Mouse (Mus musculus): ENCODE results near the gene Frmd7. TPM values are rescaled to one million over a fixed set of nuclear protein-coding genes. Genes with fewer than 3 reads are reported as not detected.
A peak's percentile ranks its signal among the peaks of the same experiment; 100 is the strongest.

The Frmd7 gene
- polyA plus RNA-seq, 1 experiment: not detected

DNA sequence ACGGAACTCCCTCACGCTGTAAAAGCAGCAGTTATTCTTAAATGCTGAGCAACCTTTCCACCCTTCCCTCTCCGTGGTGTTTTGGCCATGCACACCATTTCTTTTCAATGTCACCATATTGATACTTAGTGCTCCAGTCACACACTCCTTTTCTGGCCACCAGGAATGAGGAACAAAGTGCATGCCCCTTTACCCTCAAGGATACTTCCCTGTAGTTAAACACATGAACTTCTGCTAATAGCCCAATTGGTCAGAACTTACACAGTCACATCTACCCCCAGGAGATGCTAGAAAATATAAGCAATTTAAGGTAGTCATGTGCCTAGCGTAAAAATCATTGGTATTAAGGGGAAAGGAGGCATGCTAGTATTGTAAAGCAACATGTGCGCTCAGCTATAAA is 27.4 kb upstream of the Frmd7 start:
- H3K4me3 ChIP-seq (ENCODE audit: low read depth, low read length): no peak overlapping the region
- no peaks in the 10 kb centered on the region for H3K4me1 ChIP-seq (ENCODE audit: control insufficient read depth, insufficient read depth, low read length)
- no peak for TF ChIP-seq EP300 (IDR thresholded peaks at IDR 0.05; ENCODE audit: insufficient read depth, low read depth, low read length)
- no peak for TF ChIP-seq POLR2A (IDR thresholded peaks at IDR 0.05; ENCODE audit: insufficient read depth, low read length)
- no peak for TF ChIP-seq CTCF (IDR thresholded peaks at IDR 0.05; ENCODE audit: low read depth, low read length)
- no peaks in the 10 kb centered on the region for H3K36me3 ChIP-seq (ENCODE audit: control insufficient read depth, insufficient read depth, low read length, poor library complexity, severe bottlenecking)
- no peaks in the 10 kb centered on the region for H3K27me3 ChIP-seq (ENCODE audit: control insufficient read depth, insufficient read depth, low read length, poor library complexity, severe bottlenecking)
- no peak overlapping the region for H3K27ac ChIP-seq (ENCODE audit: insufficient read depth, low read length)
- H3K9ac ChIP-seq (ENCODE audit: low read depth, poor library complexity, severe bottlenecking): no peak overlapping the region
- H3K9me3 ChIP-seq (replicated peaks; ENCODE audit: control insufficient read depth, insufficient read depth, low read length, poor library complexity, severe bottlenecking): no peaks in the 10 kb centered on the region

GRCm38 (mm10) chrX:50968157-50968932 is 25.8 kb upstream of the Frmd7 start:
- Histone ChIP-seq H3K9ac (ENCODE audit: low read depth, poor library complexity, severe bottlenecking) (no peak overlapping the region), H3K4me1 (ENCODE audit: control insufficient read depth, insufficient read depth, low read length) (no peaks in the 10 kb centered on the region), H3K4me3 (ENCODE audit: low read depth, low read length) (no peak overlapping the region), H3K27me3 (ENCODE audit: control insufficient read depth, insufficient read depth, low read length, poor library complexity, severe bottlenecking) (no peaks in the 10 kb centered on the region), H3K9me3 (replicated peaks; ENCODE audit: control insufficient read depth, insufficient read depth, low read length, poor library complexity, severe bottlenecking) (no peaks in the 10 kb centered on the region), H3K36me3 (ENCODE audit: control insufficient read depth, insufficient read depth, low read length, poor library complexity, severe bottlenecking) (no peaks in the 10 kb centered on the region), H3K27ac (ENCODE audit: insufficient read depth, low read length) (no peak overlapping the region)
- no peak for TF ChIP-seq CTCF (IDR thresholded peaks at IDR 0.05; ENCODE audit: low read depth, low read length)
- TF ChIP-seq EP300 (IDR thresholded peaks at IDR 0.05; ENCODE audit: insufficient read depth, low read depth, low read length): peak; percentile 52; the same call in 1 of the 2 replicates
- no peak for TF ChIP-seq POLR2A (IDR thresholded peaks at IDR 0.05; ENCODE audit: insufficient read depth, low read length)

DNA sequence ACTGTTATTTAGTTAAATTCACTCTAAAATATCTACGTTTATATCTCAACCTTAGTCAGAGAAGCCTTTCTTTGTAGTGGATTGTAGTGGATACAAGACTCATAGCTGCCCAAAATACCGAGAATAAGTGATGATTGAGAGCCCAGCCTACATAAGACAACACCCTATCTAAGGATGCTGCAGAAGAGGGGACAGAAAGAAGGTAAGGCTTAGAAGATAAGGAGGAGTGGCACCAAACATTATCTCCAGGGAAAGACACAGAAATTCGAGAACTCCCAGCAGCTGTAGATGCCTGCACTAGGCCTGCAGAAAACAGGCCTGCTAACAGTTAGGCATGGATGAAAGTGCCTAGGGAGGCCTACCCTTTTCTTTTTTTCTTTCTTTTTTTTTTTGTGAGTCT is 22.6 kb upstream of the Frmd7 start:
- TF ChIP-seq POLR2A (IDR thresholded peaks at IDR 0.05; ENCODE audit: insufficient read depth, low read length) (no peak), CTCF (IDR thresholded peaks at IDR 0.05; ENCODE audit: low read depth, low read length) (no peak), EP300 (IDR thresholded peaks at IDR 0.05; ENCODE audit: insufficient read depth, low read depth, low read length) (no peak)
- no peaks in the 10 kb centered on the region for H3K27me3 ChIP-seq (ENCODE audit: control insufficient read depth, insufficient read depth, low read length, poor library complexity, severe bottlenecking)

DNA sequence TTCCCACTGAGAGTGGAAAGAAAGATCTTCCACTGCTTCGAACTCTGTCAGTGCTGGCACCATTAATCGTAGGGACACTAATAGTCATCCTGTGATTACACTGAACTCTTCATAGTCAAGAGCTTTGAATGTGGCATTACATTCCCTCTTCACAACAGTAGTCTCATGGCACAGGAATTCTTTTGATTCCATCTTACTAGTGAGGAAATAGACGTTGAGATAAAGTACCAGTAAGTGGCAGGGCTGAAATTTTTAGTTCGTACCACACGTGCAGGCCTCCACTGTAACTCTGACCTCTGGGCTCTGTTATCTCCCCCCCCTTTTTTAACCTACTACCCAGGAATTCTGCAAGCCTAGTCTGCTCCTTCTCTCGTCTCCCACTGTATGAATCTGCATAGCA is 20.4 kb upstream of the Frmd7 start:
- Histone ChIP-seq H3K4me3 (ENCODE audit: low read depth, low read length) (no peak overlapping the region), H3K9me3 (replicated peaks; ENCODE audit: control insufficient read depth, insufficient read depth, low read length, poor library complexity, severe bottlenecking) (no peaks in the 10 kb centered on the region), H3K9ac (ENCODE audit: low read depth, poor library complexity, severe bottlenecking) (no peak overlapping the region), H3K27me3 (ENCODE audit: control insufficient read depth, insufficient read depth, low read length, poor library complexity, severe bottlenecking) (no peaks in the 10 kb centered on the region), H3K27ac (ENCODE audit: insufficient read depth, low read length) (no peak overlapping the region), H3K36me3 (ENCODE audit: control insufficient read depth, insufficient read depth, low read length, poor library complexity, severe bottlenecking) (no peaks in the 10 kb centered on the region), H3K4me1 (ENCODE audit: control insufficient read depth, insufficient read depth, low read length) (no peaks in the 10 kb centered on the region)
- TF ChIP-seq EP300 (IDR thresholded peaks at IDR 0.05; ENCODE audit: insufficient read depth, low read depth, low read length) (no peak), CTCF (IDR thresholded peaks at IDR 0.05; ENCODE audit: low read depth, low read length) (no peak), POLR2A (IDR thresholded peaks at IDR 0.05; ENCODE audit: insufficient read depth, low read length) (no peak)

More for the DNA sequence above, 22.6 kb upstream of the Frmd7 start:
- no peak overlapping the region for H3K9ac ChIP-seq (ENCODE audit: low read depth, poor library complexity, severe bottlenecking)
- no peaks in the 10 kb centered on the region for H3K4me1 ChIP-seq (ENCODE audit: control insufficient read depth, insufficient read depth, low read length)
- H3K36me3 ChIP-seq (ENCODE audit: control insufficient read depth, insufficient read depth, low read length, poor library complexity, severe bottlenecking): no peaks in the 10 kb centered on the region
- H3K4me3 ChIP-seq (ENCODE audit: low read depth, low read length): no peak overlapping the region
- no peaks in the 10 kb centered on the region for H3K9me3 ChIP-seq (replicated peaks; ENCODE audit: control insufficient read depth, insufficient read depth, low read length, poor library complexity, severe bottlenecking)
- no peak overlapping the region for H3K27ac ChIP-seq (ENCODE audit: insufficient read depth, low read length)

DNA sequence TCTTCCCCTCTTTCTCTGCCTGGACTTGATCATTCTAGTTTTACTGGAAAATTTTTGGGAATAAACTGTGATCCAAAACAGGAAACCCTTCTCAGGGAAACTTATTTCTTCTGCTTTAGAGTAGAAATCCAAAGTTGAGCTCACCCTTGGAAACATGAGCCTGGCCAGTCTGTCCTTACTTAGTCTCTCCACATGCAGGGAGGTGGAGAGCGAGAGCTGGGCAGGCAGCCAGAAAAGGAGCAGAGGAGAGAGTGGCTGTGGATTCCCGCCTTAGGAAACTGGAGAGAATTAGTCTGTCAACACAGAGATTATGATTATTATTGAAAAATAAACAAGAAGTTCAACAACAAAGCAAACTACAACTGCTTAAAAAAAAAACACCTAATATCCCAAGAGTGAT is 6.1 kb upstream of the Frmd7 start:
- Histone ChIP-seq H3K36me3 (ENCODE audit: control insufficient read depth, insufficient read depth, low read length, poor library complexity, severe bottlenecking) (no peaks in the 10 kb centered on the region), H3K9ac (ENCODE audit: low read depth, poor library complexity, severe bottlenecking) (no peak overlapping the region), H3K27me3 (ENCODE audit: control insufficient read depth, insufficient read depth, low read length, poor library complexity, severe bottlenecking) (no peaks in the 10 kb centered on the region), H3K27ac (ENCODE audit: insufficient read depth, low read length) (no peak overlapping the region), H3K4me1 (ENCODE audit: control insufficient read depth, insufficient read depth, low read length) (no peaks in the 10 kb centered on the region), H3K4me3 (ENCODE audit: low read depth, low read length) (no peak overlapping the region), H3K9me3 (replicated peaks; ENCODE audit: control insufficient read depth, insufficient read depth, low read length, poor library complexity, severe bottlenecking) (no peaks in the 10 kb centered on the region)
- TF ChIP-seq POLR2A (IDR thresholded peaks at IDR 0.05; ENCODE audit: insufficient read depth, low read length) (no peak), CTCF (IDR thresholded peaks at IDR 0.05; ENCODE audit: low read depth, low read length) (no peak), EP300 (IDR thresholded peaks at IDR 0.05; ENCODE audit: insufficient read depth, low read depth, low read length) (no peak)

DNA sequence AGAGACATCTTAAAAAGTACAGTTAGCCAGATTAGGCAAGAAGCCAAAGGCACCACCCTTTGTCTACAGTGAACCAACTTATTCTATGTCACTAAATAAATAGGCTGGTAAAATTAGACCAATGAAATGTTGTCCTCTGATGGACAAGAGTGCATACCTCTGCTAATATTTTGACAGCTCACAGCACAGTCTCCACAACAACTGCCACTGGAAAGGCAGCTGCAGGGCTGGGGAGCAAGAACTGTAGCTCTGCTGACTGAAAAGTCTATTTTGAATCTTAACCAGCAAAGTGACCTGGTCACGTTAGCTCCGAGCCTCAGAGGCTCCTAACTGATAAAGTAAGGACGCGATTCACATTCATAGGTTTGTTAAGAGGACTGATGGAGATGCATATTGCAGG is 5.6 kb upstream of the Frmd7 start:
- H3K9me3 ChIP-seq (replicated peaks; ENCODE audit: control insufficient read depth, insufficient read depth, low read length, poor library complexity, severe bottlenecking): no peaks in the 10 kb centered on the region
- no peak for TF ChIP-seq CTCF (IDR thresholded peaks at IDR 0.05; ENCODE audit: low read depth, low read length)
- no peak for TF ChIP-seq POLR2A (IDR thresholded peaks at IDR 0.05; ENCODE audit: insufficient read depth, low read length)
- no peak for TF ChIP-seq EP300 (IDR thresholded peaks at IDR 0.05; ENCODE audit: insufficient read depth, low read depth, low read length)

More for the DNA sequence above, 5.6 kb upstream of the Frmd7 start:
- no peak overlapping the region for H3K27ac ChIP-seq (ENCODE audit: insufficient read depth, low read length)
- no peak overlapping the region for H3K4me3 ChIP-seq (ENCODE audit: low read depth, low read length)
- H3K4me1 ChIP-seq (ENCODE audit: control insufficient read depth, insufficient read depth, low read length): no peaks in the 10 kb centered on the region
- no peaks in the 10 kb centered on the region for H3K27me3 ChIP-seq (ENCODE audit: control insufficient read depth, insufficient read depth, low read length, poor library complexity, severe bottlenecking)
- no peaks in the 10 kb centered on the region for H3K36me3 ChIP-seq (ENCODE audit: control insufficient read depth, insufficient read depth, low read length, poor library complexity, severe bottlenecking)
- no peak overlapping the region for H3K9ac ChIP-seq (ENCODE audit: low read depth, poor library complexity, severe bottlenecking)
